ENCODE assay signal across 19 mouse cellular contexts in genomic region chr6:55044542-55044941, GRCm38 (mm10). TPM values are rescaled to one million over a fixed set of nuclear protein-coding genes. Genes with fewer than 3 reads are reported as not detected.
A peak's percentile ranks its signal among the peaks of the same experiment; 100 is the strongest.
DNase-seq lines count a peak whose midpoint lies in the region; ATAC-seq and TF ChIP-seq lines count a peak whose summit lies in the region.
"Had no signal": no experiment of that assay in that cellular context is flagged by ENCODE, and none has a peak within 500 bp of the region (broad histone marks: within the 10 kb centered on the region; RNA-seq: fewer than 3 reads in every experiment).

No protein-coding gene starts in this region.

- 64% methylated on average over 5 of the region's 5 CpGs for WGBS in midbrain, embryonic 14.5 days
- 55% methylated on average over 5 of the region's 5 CpGs for WGBS in midbrain, embryonic 16.5 days

- no peak overlapping the region for H3K9ac ChIP-seq in midbrain, embryonic 14.5 days (replicated peaks; ENCODE audit: low read length)
- H3K9ac ChIP-seq in midbrain, embryonic 16.5 days (ENCODE audit: low read depth, low read length) = no peak overlapping the region
- H3K9ac ChIP-seq: embryonic facial prominence, embryonic 15.5 days; heart, embryonic 13.5 days; hindbrain, embryonic 13.5 days had no signal

- peak; percentile 60 for DNase-seq in heart, adult 11 months
- DNase-seq in heart, postnatal 36 days = no peak
- DNase-seq in midbrain, embryonic 14.5 days = peak; percentile 13
- DNase-seq in brain, embryonic 14.5 days (ENCODE audit: low read depth) = peak; percentile 24
- DNase-seq in adrenal gland, postnatal 14 days = no peak
- DNase-seq: adrenal gland, postnatal 10 days; cerebellum, adult 18-20 months; cerebellum, adult 9-11 months; cerebellum, postnatal 36 days; gastrocnemius, adult 2 months; gastrocnemius, postnatal 25 days; heart, postnatal 4 days had no signal

- H3K9me3 ChIP-seq in midbrain, embryonic 14.5 days (ENCODE audit: control insufficient read depth, low read length) = no peaks in the 10 kb centered on the region
- no peaks in the 10 kb centered on the region for H3K9me3 ChIP-seq in midbrain, embryonic 16.5 days (replicated peaks; ENCODE audit: control insufficient read depth, low read length, poor library complexity, severe bottlenecking)
- H3K9me3 ChIP-seq: embryonic facial prominence, embryonic 15.5 days; G1E; heart, embryonic 13.5 days; hindbrain, embryonic 13.5 days had no signal

- intact Hi-C loops in heart, postnatal 36 days (cut with DNase I) = no loop called here

- no peaks in the 10 kb centered on the region for H3K27me3 ChIP-seq in midbrain, embryonic 14.5 days (ENCODE audit: control insufficient read depth, insufficient read depth, low read length)
- no peaks in the 10 kb centered on the region for H3K27me3 ChIP-seq in midbrain, embryonic 16.5 days (ENCODE audit: control insufficient read depth, insufficient read depth, low read depth, low read length)
- H3K27me3 ChIP-seq: embryonic facial prominence, embryonic 15.5 days; heart, embryonic 13.5 days; hindbrain, embryonic 13.5 days had no signal

- peaks cover 8% of the 10 kb centered on the region for H3K4me1 ChIP-seq in midbrain, embryonic 14.5 days (ENCODE audit: control insufficient read depth, insufficient read depth, low read length)
- H3K4me1 ChIP-seq in midbrain, embryonic 16.5 days (ENCODE audit: control insufficient read depth, insufficient read depth, low read length) = peaks cover 16% of the 10 kb centered on the region

- peaks cover 21% of the 10 kb centered on the region for H3K36me3 ChIP-seq in midbrain, embryonic 14.5 days (ENCODE audit: control insufficient read depth, insufficient read depth, low read length)
- peaks cover 11% of the 10 kb centered on the region for H3K36me3 ChIP-seq in midbrain, embryonic 16.5 days (ENCODE audit: control insufficient read depth, insufficient read depth, low read length)

- H3K27ac ChIP-seq in midbrain, embryonic 14.5 days (replicated peaks; ENCODE audit: low read depth, low read length) = no peak overlapping the region
- H3K27ac ChIP-seq in midbrain, embryonic 16.5 days (ENCODE audit: low read length) = no peak overlapping the region
- H3K27ac ChIP-seq: embryonic facial prominence, embryonic 15.5 days; gastrocnemius, adult 2 months; heart, embryonic 13.5 days; hindbrain, embryonic 13.5 days; hindbrain, postnatal 0 days had no signal

- H3K4me2 ChIP-seq in midbrain, embryonic 14.5 days (ENCODE audit: low read length) = no peak overlapping the region
- H3K4me2 ChIP-seq in midbrain, embryonic 16.5 days (ENCODE audit: low read length) = no peak overlapping the region
- H3K4me2 ChIP-seq: embryonic facial prominence, embryonic 15.5 days; heart, embryonic 13.5 days; hindbrain, embryonic 13.5 days had no signal

- ATAC-seq in midbrain, embryonic 14.5 days (ENCODE audit: low FRiP score, low TSS enrichment) = no peak
- no peak for ATAC-seq in midbrain, embryonic 16.5 days
- ATAC-seq: hindbrain, postnatal 0 days had no signal

- no peak for TF ChIP-seq CTCF in brain, embryonic 14.5 days (IDR thresholded peaks at IDR 0.05; ENCODE audit: borderline replicate concordance, extremely low read depth, insufficient read depth, insufficient read length)

- H3K4me3 ChIP-seq in midbrain, embryonic 14.5 days (replicated peaks; ENCODE audit: low read depth, low read length) = no peak overlapping the region
- no peak overlapping the region for H3K4me3 ChIP-seq in midbrain, embryonic 16.5 days (ENCODE audit: low read depth, low read length)
- H3K4me3 ChIP-seq: embryonic facial prominence, embryonic 15.5 days; erythroblast, embryonic 14.5 days; gastrocnemius, adult 2 months; heart, embryonic 13.5 days; hindbrain, embryonic 13.5 days had no signal

- no peak for TF ChIP-seq POLR2A in brain, embryonic 14.5 days (IDR thresholded peaks at IDR 0.05; ENCODE audit: borderline replicate concordance, extremely low read depth, insufficient read depth, insufficient read length, poor library complexity, severe bottlenecking)

RNA-seq across cellular contexts. Expression of gene Gars, which starts 6.7 kb away (rescaled TPM):
- total RNA-seq in heart, postnatal 36 days (2021) = 10 to 100 TPM; 60.7 to 62.6 TPM
- polyA plus RNA-seq in midbrain, embryonic 14.5 days (2014; fragmentation: Nextera tagmentation; extraction: Ambion mirVana) = 175 and 221 TPM in 2 replicates
- polyA plus RNA-seq in midbrain, embryonic 16.5 days (2015; fragmentation: Nextera tagmentation; extraction: Ambion mirVana) = 225 and 230 TPM in 2 replicates
- polyA plus RNA-seq in brain, embryonic 14.5 days (2012; rRNA removed) = 110 and 122 TPM in 2 replicates
- total RNA-seq in adrenal gland, postnatal 14 days (2021) = 102 and 118 TPM in 2 replicates

RNA-seq across cellular contexts. Expression of gene Ggct, which starts 51.8 kb away (rescaled TPM):
- total RNA-seq in heart, postnatal 36 days (2021) = 10 to 100 TPM; 24.3 to 24.7 TPM
- 9.9 and 12.9 TPM in 2 replicates for polyA plus RNA-seq in midbrain, embryonic 14.5 days (2014; fragmentation: Nextera tagmentation; extraction: Ambion mirVana)
- polyA plus RNA-seq in midbrain, embryonic 16.5 days (2015; fragmentation: Nextera tagmentation; extraction: Ambion mirVana) = 13.6 and 14.5 TPM in 2 replicates
- 3.7 and 5.4 TPM in 2 replicates for polyA plus RNA-seq in brain, embryonic 14.5 days (2012; rRNA removed)
- total RNA-seq in adrenal gland, postnatal 14 days (2021) = 5.3 and 7.8 TPM in 2 replicates

Comparison
In these comparisons a context has a peak if more than half of its experiments do, and no peak if none do; other contexts are left out.
1. DNase-seq: peak in heart, adult 11 months (single experiment), midbrain, embryonic 14.5 days (single experiment) and brain, embryonic 14.5 days (single experiment); none in heart, postnatal 36 days (0 of 2) and adrenal gland, postnatal 14 days (single experiment).